Mouse (Mus musculus) spleen, postnatal 36 days (tissue): ENCODE results near the gene Slfnl1.
A peak's percentile ranks its signal among the peaks of the same experiment; 100 is the strongest.

Experiments
- DNase-seq, 2 experiments: peaks; one replicate each; pipeline ENCODE4 v3.0.0; 2022; ENCODE audit warnings: low spot score in 2 of 2, mixed read lengths in 1 of 2

Slfnl1 gene

GRCm38 (mm10) chr4:120531986-120532385, at the start of gene Slfnl1:
Gene Slfnl1, plus strand, starts transcription at chr4:120532231.
- DNase-seq, result no peak

GRCm38 (mm10) chr4:120487707-120488106, 44.3 kb upstream of the Slfnl1 start:
- no peak for DNase-seq

GRCm38 (mm10) chr4:120506955-120507354, 25.1 kb upstream of the Slfnl1 start:
- DNase-seq, result no peak

GRCm38 (mm10) chr4:120511203-120511602, 20.8 kb upstream of the Slfnl1 start:
- DNase-seq, result no peak

GRCm38 (mm10) chr4:120514366-120514765, 17.7 kb upstream of the Slfnl1 start:
- no peak for DNase-seq

- DNase-seq, result no peak
These were observed 15.5 kb upstream of the Slfnl1 start for GRCm38 (mm10) chr4:120516491-120516890.

GRCm38 (mm10) chr4:120516907-120517306, 15.1 kb upstream of the Slfnl1 start:
- no peak for DNase-seq

GRCm38 (mm10) chr4:120517335-120517734, 14.7 kb upstream of the Slfnl1 start:
- no peak for DNase-seq

GRCm38 (mm10) chr4:120521761-120522160, 10.3 kb upstream of the Slfnl1 start:
- DNase-seq, result no peak

GRCm38 (mm10) chr4:120522351-120522750, 9.7 kb upstream of the Slfnl1 start:
- DNase-seq, result no peak

- no peak for DNase-seq
These were observed 8.9 kb upstream of the Slfnl1 start for GRCm38 (mm10) chr4:120523092-120523491.

GRCm38 (mm10) chr4:120528171-120528570, 3.9 kb upstream of the Slfnl1 start:
- no peak for DNase-seq

- no peak for DNase-seq
These were observed 6.6 kb downstream of the Slfnl1 start for GRCm38 (mm10) chr4:120538664-120539063.

- DNase-seq, result no peak
These were observed 12.9 kb downstream of the Slfnl1 start for GRCm38 (mm10) chr4:120544896-120545295.

GRCm38 (mm10) chr4:120556592-120556991, 24.6 kb downstream of the Slfnl1 start:
- no peak for DNase-seq

GRCm38 (mm10) chr4:120565726-120566125, 33.7 kb downstream of the Slfnl1 start:
- DNase-seq, result no peak

- DNase-seq, result no peak
These were observed 36.0 kb downstream of the Slfnl1 start for GRCm38 (mm10) chr4:120568005-120568404.

- DNase-seq, result no peak
These were observed 37.0 kb downstream of the Slfnl1 start for GRCm38 (mm10) chr4:120569025-120569424.

- peak; percentile 90 to 91 for DNase-seq
These were observed 37.7 kb downstream of the Slfnl1 start, which contains the start of gene Ctps for GRCm38 (mm10) chr4:120569486-120570437. Gene Ctps, minus strand, starts transcription at chr4:120570276.

GRCm38 (mm10) chr4:120570438-120571069, 38.5 kb downstream of the Slfnl1 start:
- no peak for DNase-seq

- DNase-seq, result no peak
These were observed 39.0 kb downstream of the Slfnl1 start for GRCm38 (mm10) chr4:120571070-120571464.

GRCm38 (mm10) chr4:120571691-120572090, 39.7 kb downstream of the Slfnl1 start:
- DNase-seq, result no peak

GRCm38 (mm10) chr4:120580894-120581293, 48.9 kb downstream of the Slfnl1 start:
- no peak for DNase-seq
